In genomic region chr13:63297003-63297402, GRCm38 (mm10) we compare ENCODE assay signal across 26 mouse cellular contexts.
DNase-seq lines count a peak whose midpoint lies in the region; ATAC-seq and TF ChIP-seq lines count a peak whose summit lies in the region.
"Had no signal": no experiment of that assay in that cellular context is flagged by ENCODE, and none has a peak within 500 bp of the region (broad histone marks: within the 10 kb centered on the region; RNA-seq: fewer than 3 reads in every experiment).

No protein-coding gene starts in this region.

- no peak overlapping the region for H3K9ac ChIP-seq in embryonic facial prominence, embryonic 13.5 days
- H3K9ac ChIP-seq: forebrain, embryonic 13.5 days; heart, embryonic 13.5 days; hindbrain, embryonic 14.5 days had no signal

- DNase-seq in embryonic facial prominence, embryonic 10.5 days (ENCODE audit: low spot score), result no peak
- peak; percentile 36 for DNase-seq in gastrocnemius, postnatal 14 days
- no peak for DNase-seq in gastrocnemius, postnatal 4 days (ENCODE audit: low spot score in 2 of 2)
- DNase-seq in testis, postnatal 14 days (ENCODE audit: low spot score), result no peak
- DNase-seq in embryo, embryonic 11 days, result no peak
- DNase-seq: adrenal gland, adult 8-10 months; adrenal gland, postnatal 25 days; cerebellum, adult 11-12 months; cerebellum, adult 8-10 months; cerebellum, postnatal 10 days; cerebellum, postnatal 36 days; heart, adult 18-20 months; heart, postnatal 14 days; heart, postnatal 4 days had no signal

- H3K9me3 ChIP-seq in embryonic facial prominence, embryonic 13.5 days, result no peaks in the 10 kb centered on the region
- no peaks in the 10 kb centered on the region for H3K9me3 ChIP-seq in embryonic facial prominence, embryonic 10.5 days
- H3K9me3 ChIP-seq: forebrain, embryonic 10.5 days; forebrain, embryonic 13.5 days; heart, embryonic 10.5 days; heart, embryonic 13.5 days had no signal

- peaks cover 40% of the 10 kb centered on the region for H3K4me1 ChIP-seq in embryonic facial prominence, embryonic 13.5 days
- peaks cover 49% of the 10 kb centered on the region for H3K4me1 ChIP-seq in embryonic facial prominence, embryonic 10.5 days
- peaks cover 10% of the 10 kb centered on the region for H3K4me1 ChIP-seq in testis, adult 2 months (ENCODE audit: control insufficient read depth, insufficient read depth, low read length)

- H3K4me3 ChIP-seq in embryonic facial prominence, embryonic 13.5 days, result no peak overlapping the region
- H3K4me3 ChIP-seq in embryonic facial prominence, embryonic 10.5 days, result no peak overlapping the region
- H3K4me3 ChIP-seq in testis, adult 2 months (ENCODE audit: control insufficient read depth, low read depth, low read length), result peak overlapping the region; percentile 16; the same call in 1 of the 2 replicates
- H3K4me3 ChIP-seq: forebrain, embryonic 10.5 days; forebrain, embryonic 13.5 days; heart, embryonic 10.5 days; heart, embryonic 13.5 days had no signal

- 0 out of 2 replicates have a peak overlapping the region, but pooled peaks have one; percentile 3 for H3K27ac ChIP-seq in embryonic facial prominence, embryonic 13.5 days
- no peak overlapping the region for H3K27ac ChIP-seq in embryonic facial prominence, embryonic 10.5 days (replicated peaks)
- H3K27ac ChIP-seq in testis, adult 2 months (ENCODE audit: control insufficient read depth, insufficient read depth, low read depth, low read length), result no peak overlapping the region
- H3K27ac ChIP-seq: forebrain, embryonic 10.5 days; forebrain, embryonic 13.5 days; heart, embryonic 10.5 days; heart, embryonic 13.5 days; hindbrain, embryonic 14.5 days; hindbrain, postnatal 0 days had no signal

- no peak for TF ChIP-seq CTCF in testis, adult 2 months (IDR thresholded peaks at IDR 0.05; ENCODE audit: control insufficient read depth, insufficient read depth, insufficient replicate concordance, low read depth, low read length)

- TF ChIP-seq POLR2A in testis, adult 2 months (IDR thresholded peaks at IDR 0.05; ENCODE audit: control insufficient read depth, low read depth, low read length), result no peak; the same call in 1 of the 2 replicates

- WGBS in embryonic facial prominence, embryonic 13.5 days, result 92% methylated on average over 2 of the region's 2 CpGs
- WGBS in embryonic facial prominence, embryonic 10.5 days, result 92% methylated on average over 2 of the region's 2 CpGs

- intact Hi-C loops in gastrocnemius, postnatal 14 days (cut with DNase I; ENCODE audit: low total_unique reads), result no loop called here

- no peak for ATAC-seq in embryonic facial prominence, embryonic 13.5 days (ENCODE audit: insufficient number of reproducible peaks, insufficient read depth, low FRiP score, low TSS enrichment, low read depth)
- ATAC-seq: activated CD4-positive, CD25-positive, alpha-beta regulatory T cell, adult 4 months; forebrain, embryonic 13.5 days; forebrain, embryonic 16.5 days; hindbrain, postnatal 0 days; inflammation-experienced regulatory T-cells, adult 6 months; intestine, postnatal 0 days had no signal

- no peaks in the 10 kb centered on the region for H3K27me3 ChIP-seq in embryonic facial prominence, embryonic 13.5 days
- H3K27me3 ChIP-seq in embryonic facial prominence, embryonic 10.5 days (replicated peaks; ENCODE audit: low read depth, poor library complexity, severe bottlenecking), result no peaks in the 10 kb centered on the region
- H3K27me3 ChIP-seq in testis, adult 2 months (ENCODE audit: control insufficient read depth, insufficient read depth, low read length), result no peaks in the 10 kb centered on the region
- H3K27me3 ChIP-seq: forebrain, embryonic 13.5 days; heart, embryonic 13.5 days had no signal

- peaks cover 93% of the 10 kb centered on the region for H3K36me3 ChIP-seq in embryonic facial prominence, embryonic 13.5 days
- peaks cover 84% of the 10 kb centered on the region for H3K36me3 ChIP-seq in embryonic facial prominence, embryonic 10.5 days (replicated peaks)
- H3K36me3 ChIP-seq in testis, adult 2 months (ENCODE audit: control insufficient read depth, insufficient read depth, low read length), result no peaks in the 10 kb centered on the region

- no peak overlapping the region for H3K4me2 ChIP-seq in embryonic facial prominence, embryonic 13.5 days
- H3K4me2 ChIP-seq: forebrain, embryonic 13.5 days; heart, embryonic 13.5 days; hindbrain, embryonic 14.5 days had no signal
